Mouse (Mus musculus) spleen, adult 2 months (tissue): ENCODE results near the gene Auts2. TPM values are rescaled to one million over a fixed set of nuclear protein-coding genes. Genes with fewer than 3 reads are reported as not detected.

Source experiments
- DNase-seq, 2 experiments: peaks; one replicate each; pipeline versions ENCODE4 v3.0.0 to v3.0.0-alpha.2; 2012 to 2021; ENCODE audit warnings: low spot score in 2 of 2, low read depth in 1 of 2
- H3K27ac ChIP-seq: fragments of 200-500 bp; 2 replicates; pipeline ENCODE4 v1.5.1; 2012; ENCODE audit warnings: low read length, inconsistent platforms; ENCODE audit not compliant: insufficient read depth
- H3K27me3 ChIP-seq: fragments of 200-500 bp; 2 replicates; pipeline ENCODE4 v1.6.1; 2012; ENCODE audit warnings: mild to moderate bottlenecking, moderate library complexity, low read length, inconsistent platforms; ENCODE audit not compliant: control insufficient read depth, insufficient read depth
- H3K36me3 ChIP-seq: fragments of 200-500 bp; 2 replicates; pipeline ENCODE4 v1.6.1; 2012; ENCODE audit warnings: mild to moderate bottlenecking, low read length, inconsistent platforms; ENCODE audit not compliant: control insufficient read depth, insufficient read depth
- H3K4me1 ChIP-seq: fragments of 200-500 bp; 2 replicates; pipeline ENCODE4 v1.6.1; 2011; ENCODE audit warnings: inconsistent platforms; ENCODE audit not compliant: control insufficient read depth, insufficient read depth, insufficient read length
- H3K4me3 ChIP-seq: fragments of 200-500 bp; 2 replicates; pipeline ENCODE4 v1.5.1; 2011; ENCODE audit warnings: mild to moderate bottlenecking, inconsistent platforms; ENCODE audit not compliant: insufficient read depth, insufficient read length; ENCODE audit errors: extremely low read depth
- CTCF ChIP-seq: fragments of 200-500 bp; IDR thresholded peaks from 2 replicates; pipeline ENCODE4 v1.5.1; 2011; ENCODE audit warnings: mild to moderate bottlenecking, inconsistent platforms; ENCODE audit not compliant: insufficient read depth, insufficient read length, insufficient replicate concordance; ENCODE audit errors: extremely low read depth
- POLR2A ChIP-seq: fragments of 200-500 bp; IDR thresholded peaks from 2 replicates; pipeline ENCODE4 v1.6.1; 2011; ENCODE audit warnings: low read depth, low read length, inconsistent platforms
- whole genome bisulfite sequencing: fragments of 180-500 bp; shearing (Covaris S2); methylation state at CpG from one replicate; pipeline ENCODE4 v1.1.7; 2018; 5-methylcytosine and 5-hydroxymethylcytosine counted together
- polyA plus RNA-seq: library from polyadenylated mRNA; depleted of rRNA; stranded (reverse); fragments of >200 nt; gene quantifications from 2 replicates; pipeline ENCODE4 v1.2.3, GENCODE M21; 2012

Gene Auts2
- polyA plus RNA-seq, 1 experiment = 1.3 TPM

DNA sequence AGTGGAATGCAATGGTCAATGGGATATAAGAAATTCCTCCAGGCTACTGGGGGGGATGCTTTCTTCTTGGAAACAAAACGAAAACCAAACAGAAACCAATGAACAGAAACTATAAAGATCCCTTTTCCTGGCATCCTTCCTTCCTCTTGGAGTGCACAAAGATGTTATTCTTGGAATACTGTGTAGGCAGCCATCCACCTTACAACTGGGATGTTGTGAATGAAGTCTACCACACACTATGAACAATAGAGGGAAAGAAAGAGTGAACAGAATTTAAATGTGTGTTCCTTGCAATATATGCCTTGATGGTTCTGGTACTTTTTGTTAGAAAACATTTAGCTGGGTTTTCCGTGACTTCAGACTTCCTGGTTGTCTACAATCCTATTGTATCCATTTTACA, 236.1 kb downstream of the Auts2 start:
- no peak for DNase-seq
- H3K4me3 ChIP-seq = no peak overlapping the region
- no peaks in the 10 kb centered on the region for H3K36me3 ChIP-seq
- no peaks in the 10 kb centered on the region for H3K27me3 ChIP-seq
- 76% methylated on average over 2 of the region's 2 CpGs for WGBS
- H3K4me1 ChIP-seq = no peaks in the 10 kb centered on the region
- TF ChIP-seq CTCF (no peak), POLR2A (no peak)
- no peak overlapping the region for H3K27ac ChIP-seq

- no peaks in the 10 kb centered on the region for H3K27me3 ChIP-seq
- no peak for TF ChIP-seq POLR2A
- no peak for TF ChIP-seq CTCF
- H3K27ac ChIP-seq = no peak overlapping the region
- no peak overlapping the region for H3K4me3 ChIP-seq
- H3K36me3 ChIP-seq = no peaks in the 10 kb centered on the region
- H3K4me1 ChIP-seq = no peaks in the 10 kb centered on the region
- WGBS = 76% methylated on average over 5 of the region's 5 CpGs
- no peak for DNase-seq
Measured at GRCm38 (mm10) chr5:132305354-132305934, 237.7 kb downstream of the Auts2 start.

GRCm38 (mm10) chr5:132302778-132303177, 240.4 kb downstream of the Auts2 start:
- Histone ChIP-seq H3K4me3 (no peak overlapping the region), H3K4me1 (no peaks in the 10 kb centered on the region), H3K27ac (no peak overlapping the region), H3K27me3 (no peaks in the 10 kb centered on the region), H3K36me3 (no peaks in the 10 kb centered on the region)
- 74% methylated on average over 4 of the region's 4 CpGs for WGBS
- TF ChIP-seq POLR2A (no peak), CTCF (no peak)
- no peak for DNase-seq

GRCm38 (mm10) chr5:132300794-132301193, 242.3 kb downstream of the Auts2 start:
- TF ChIP-seq CTCF = no peak
- TF ChIP-seq POLR2A = no peak
- 13% methylated on average over 4 of the region's 4 CpGs for WGBS
- no peak for DNase-seq
- Histone ChIP-seq H3K4me3 (no peak overlapping the region), H3K27me3 (no peaks in the 10 kb centered on the region), H3K27ac (no peak overlapping the region), H3K36me3 (no peaks in the 10 kb centered on the region), H3K4me1 (no peaks in the 10 kb centered on the region)

- DNase-seq = no peak
- Histone ChIP-seq H3K36me3 (no peaks in the 10 kb centered on the region), H3K4me1 (no peaks in the 10 kb centered on the region), H3K27ac (no peak overlapping the region), H3K27me3 (no peaks in the 10 kb centered on the region), H3K4me3 (no peak overlapping the region)
- TF ChIP-seq POLR2A (no peak), CTCF (no peak)
- WGBS = 63% methylated on average over 4 of the region's 4 CpGs
Measured at GRCm38 (mm10) chr5:132299716-132300115, 243.4 kb downstream of the Auts2 start.

- DNase-seq = no peak
- H3K36me3 ChIP-seq = no peaks in the 10 kb centered on the region
- H3K4me1 ChIP-seq = no peaks in the 10 kb centered on the region
- no peak for TF ChIP-seq CTCF
- TF ChIP-seq POLR2A = no peak
- H3K27ac ChIP-seq = no peak overlapping the region
- H3K27me3 ChIP-seq = no peaks in the 10 kb centered on the region
- no peak overlapping the region for H3K4me3 ChIP-seq
Measured at GRCm38 (mm10) chr5:132298996-132299395, 244.1 kb downstream of the Auts2 start.

DNA sequence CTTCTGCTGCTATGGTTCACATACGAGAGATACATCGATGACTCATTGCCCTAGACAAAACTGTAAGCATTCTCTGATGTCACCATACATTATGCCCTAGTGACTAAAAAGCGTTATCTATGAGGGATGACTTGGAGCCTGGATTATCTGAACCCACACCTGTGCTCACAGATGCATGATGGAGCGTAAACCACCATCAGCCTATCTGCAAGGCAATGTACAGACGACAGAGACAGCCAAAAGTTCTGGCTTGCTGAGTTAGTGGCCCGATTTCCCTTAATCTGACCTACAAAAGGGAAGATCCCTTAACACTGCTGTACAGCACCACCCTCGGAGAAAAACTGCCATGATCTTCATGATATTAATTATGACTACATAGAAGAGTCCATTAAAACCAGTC, 245.8 kb downstream of the Auts2 start:
- 88% methylated on average over 7 of the region's 7 CpGs for WGBS
- no peak for DNase-seq
- no peak for TF ChIP-seq POLR2A
- no peak for TF ChIP-seq CTCF

GRCm38 (mm10) chr5:132294469-132294868, 248.7 kb downstream of the Auts2 start:
- WGBS = 90% methylated on average over 3 of the region's 3 CpGs
- Histone ChIP-seq H3K27ac (no peak overlapping the region), H3K4me3 (no peak overlapping the region), H3K27me3 (no peaks in the 10 kb centered on the region), H3K4me1 (no peaks in the 10 kb centered on the region), H3K36me3 (no peaks in the 10 kb centered on the region)
- TF ChIP-seq CTCF = no peak
- no peak for TF ChIP-seq POLR2A
- no peak for DNase-seq

More for the DNA sequence above, 245.8 kb downstream of the Auts2 start:
- no peak overlapping the region for H3K4me3 ChIP-seq
- no peaks in the 10 kb centered on the region for H3K4me1 ChIP-seq
- no peak overlapping the region for H3K27ac ChIP-seq
- H3K27me3 ChIP-seq = no peaks in the 10 kb centered on the region
- no peaks in the 10 kb centered on the region for H3K36me3 ChIP-seq
